Mouse (Mus musculus) spleen, adult 2 months (tissue): Measurements from ENCODE around the gene Fpgs.

Experiments
- CTCF ChIP-seq: fragments of 200-500 bp; IDR thresholded peaks from 2 replicates; pipeline ENCODE4 v1.5.1; 2011; ENCODE audit warnings: mild to moderate bottlenecking, inconsistent platforms; ENCODE audit not compliant: insufficient read depth, insufficient read length, insufficient replicate concordance; ENCODE audit errors: extremely low read depth
- POLR2A ChIP-seq: fragments of 200-500 bp; IDR thresholded peaks from 2 replicates; pipeline ENCODE4 v1.6.1; 2011; ENCODE audit warnings: low read depth, low read length, inconsistent platforms

DNA sequence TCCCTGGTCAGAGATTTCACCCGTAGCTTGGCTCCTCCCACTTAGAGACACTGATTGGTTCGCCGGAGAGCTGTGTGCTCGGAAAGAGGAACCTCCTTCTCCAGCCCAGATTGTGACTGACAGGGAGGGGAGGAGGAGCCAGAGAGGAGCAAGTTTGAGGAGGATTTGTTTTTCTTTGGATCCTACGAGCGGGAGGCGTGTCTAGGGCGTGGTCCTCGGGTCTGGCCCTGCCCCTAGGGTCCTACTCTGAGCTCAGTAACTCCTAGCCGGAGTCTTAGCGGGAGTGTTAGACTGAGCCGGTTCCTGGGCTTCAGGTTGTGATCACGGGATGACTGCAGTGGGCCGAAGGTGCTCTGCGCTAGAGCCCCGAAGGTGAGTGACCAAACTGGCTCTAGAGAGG is 23.5 kb upstream of the Fpgs start:
- TF ChIP-seq CTCF (no peak), POLR2A (no peak)
